Mouse (Mus musculus): ENCODE results near the gene Cpne7. TPM values are rescaled to one million over a fixed set of nuclear protein-coding genes. Genes with fewer than 3 reads are reported as not detected.

Cpne7 gene
- polyA plus RNA-seq, 1 experiment from 2014 or later: 0.73 TPM

- ATAC-seq (ENCODE audit: low read depth): no peak
- WGBS: 54% methylated on average over 6 of the region's 6 CpGs
- H3K4me2 ChIP-seq (ENCODE audit: low read depth, low read length): no peak overlapping the region
- H3K27ac ChIP-seq (ENCODE audit: low read length): peak overlapping the region; percentile 82
- no peaks in the 10 kb centered on the region for H3K27me3 ChIP-seq (ENCODE audit: control insufficient read depth, insufficient read depth, low read depth, low read length)
- no peaks in the 10 kb centered on the region for H3K9me3 ChIP-seq (ENCODE audit: control insufficient read depth, low read length)
- no peak overlapping the region for H3K9ac ChIP-seq (ENCODE audit: low read length)
- no peaks in the 10 kb centered on the region for H3K36me3 ChIP-seq (ENCODE audit: control insufficient read depth, insufficient read depth, low read length)
- no peak overlapping the region for H3K4me3 ChIP-seq (ENCODE audit: low read length)
- peaks cover 13% of the 10 kb centered on the region for H3K4me1 ChIP-seq (replicated peaks; ENCODE audit: control insufficient read depth, insufficient read depth, low read length)
These were observed 28.1 kb downstream of the Cpne7 start for GRCm38 (mm10) chr8:123145279-123145678.

- H3K9ac ChIP-seq (ENCODE audit: low read length): no peak overlapping the region
- peak; percentile 21; the same call in 1 of the 2 replicates for ATAC-seq (ENCODE audit: low read depth)
- H3K4me2 ChIP-seq (ENCODE audit: low read depth, low read length): no peak overlapping the region
- peak overlapping the region; percentile 42 for H3K27ac ChIP-seq (ENCODE audit: low read length)
- H3K4me3 ChIP-seq (ENCODE audit: low read length): no peak overlapping the region
- H3K4me1 ChIP-seq (replicated peaks; ENCODE audit: control insufficient read depth, insufficient read depth, low read length): peaks cover 16% of the 10 kb centered on the region
- WGBS: 42% methylated on average over 7 of the region's 7 CpGs
- no peaks in the 10 kb centered on the region for H3K27me3 ChIP-seq (ENCODE audit: control insufficient read depth, insufficient read depth, low read depth, low read length)
- H3K9me3 ChIP-seq (ENCODE audit: control insufficient read depth, low read length): no peaks in the 10 kb centered on the region
- H3K36me3 ChIP-seq (ENCODE audit: control insufficient read depth, insufficient read depth, low read length): no peaks in the 10 kb centered on the region
These were observed 29.2 kb downstream of the Cpne7 start for GRCm38 (mm10) chr8:123146390-123146789.

- WGBS: 30% methylated on average over 9 of the region's 9 CpGs
- Histone ChIP-seq H3K4me1 (replicated peaks; ENCODE audit: control insufficient read depth, insufficient read depth, low read length) (peaks cover 5% of the 10 kb centered on the region; the same call in 1 of the 2 replicates), H3K4me2 (ENCODE audit: low read depth, low read length) (no peak overlapping the region), H3K27me3 (ENCODE audit: control insufficient read depth, insufficient read depth, low read depth, low read length) (no peaks in the 10 kb centered on the region), H3K36me3 (ENCODE audit: control insufficient read depth, insufficient read depth, low read length) (no peaks in the 10 kb centered on the region), H3K9ac (ENCODE audit: low read length) (no peak overlapping the region), H3K27ac (ENCODE audit: low read length) (peak overlapping the region; percentile 87), H3K9me3 (ENCODE audit: control insufficient read depth, low read length) (no peaks in the 10 kb centered on the region), H3K4me3 (ENCODE audit: low read length) (no peak overlapping the region)
- ATAC-seq (ENCODE audit: low read depth): peak; percentile 72
These were observed 33.6 kb downstream of the Cpne7 start for GRCm38 (mm10) chr8:123150737-123151171.

- Histone ChIP-seq H3K4me3 (ENCODE audit: low read length) (no peak overlapping the region), H3K9ac (ENCODE audit: low read length) (no peak overlapping the region), H3K4me2 (ENCODE audit: low read depth, low read length) (no peak overlapping the region), H3K27me3 (ENCODE audit: control insufficient read depth, insufficient read depth, low read depth, low read length) (no peaks in the 10 kb centered on the region), H3K4me1 (replicated peaks; ENCODE audit: control insufficient read depth, insufficient read depth, low read length) (peaks cover 22% of the 10 kb centered on the region; the same call in 1 of the 2 replicates), H3K27ac (ENCODE audit: low read length) (no peak overlapping the region), H3K36me3 (ENCODE audit: control insufficient read depth, insufficient read depth, low read length) (no peaks in the 10 kb centered on the region), H3K9me3 (ENCODE audit: control insufficient read depth, low read length) (no peaks in the 10 kb centered on the region)
- ATAC-seq (ENCODE audit: low read depth): peak; percentile 59; the same call in 1 of the 2 replicates
- WGBS: 61% methylated on average over 5 of the region's 5 CpGs
These were observed 38.0 kb downstream of the Cpne7 start for GRCm38 (mm10) chr8:123155177-123155576.

GRCm38 (mm10) chr8:123156070-123156773 lies 39.0 kb downstream of the Cpne7 start:
- 66% methylated on average over 9 of the region's 9 CpGs for WGBS
- H3K4me2 ChIP-seq (ENCODE audit: low read depth, low read length): no peak overlapping the region
- peak; percentile 17; the same call in 1 of the 2 replicates for ATAC-seq (ENCODE audit: low read depth)
- peaks cover 17% of the 10 kb centered on the region; the same call in 1 of the 2 replicates for H3K4me1 ChIP-seq (replicated peaks; ENCODE audit: control insufficient read depth, insufficient read depth, low read length)
- H3K9me3 ChIP-seq (ENCODE audit: control insufficient read depth, low read length): no peaks in the 10 kb centered on the region
- H3K27ac ChIP-seq (ENCODE audit: low read length): no peak overlapping the region
- no peaks in the 10 kb centered on the region for H3K27me3 ChIP-seq (ENCODE audit: control insufficient read depth, insufficient read depth, low read depth, low read length)
- H3K36me3 ChIP-seq (ENCODE audit: control insufficient read depth, insufficient read depth, low read length): no peaks in the 10 kb centered on the region
- no peak overlapping the region for H3K4me3 ChIP-seq (ENCODE audit: low read length)
- H3K9ac ChIP-seq (ENCODE audit: low read length): peak overlapping the region; percentile 23

GRCm38 (mm10) chr8:123157888-123158465 lies 40.8 kb downstream of the Cpne7 start, which contains the start of gene Sult5a1:
Gene Sult5a1 (minus strand): TSS chr8:123158315.
- ATAC-seq (ENCODE audit: low read depth): peak; percentile 71
- Histone ChIP-seq H3K9me3 (ENCODE audit: control insufficient read depth, low read length) (no peaks in the 10 kb centered on the region), H3K4me1 (replicated peaks; ENCODE audit: control insufficient read depth, insufficient read depth, low read length) (peaks cover 16% of the 10 kb centered on the region; the same call in 1 of the 2 replicates), H3K4me2 (ENCODE audit: low read depth, low read length) (peak within 1 kb of the TSS; percentile 47), H3K27me3 (ENCODE audit: control insufficient read depth, insufficient read depth, low read depth, low read length) (no peaks in the 10 kb centered on the region), H3K27ac (ENCODE audit: low read length) (no peak within 1 kb of the TSS), H3K36me3 (ENCODE audit: control insufficient read depth, insufficient read depth, low read length) (no peaks in the 10 kb centered on the region), H3K9ac (ENCODE audit: low read length) (peak within 1 kb of the TSS; percentile 50), H3K4me3 (ENCODE audit: low read length) (peak within 1 kb of the TSS; percentile 34)
- WGBS: 17% methylated on average over 13 of the region's 13 CpGs

GRCm38 (mm10) chr8:123181391-123181790 lies 64.2 kb downstream of the Cpne7 start:
- no peak overlapping the region for H3K4me2 ChIP-seq (ENCODE audit: low read depth, low read length)
- peaks cover 12% of the 10 kb centered on the region for H3K4me1 ChIP-seq (replicated peaks; ENCODE audit: control insufficient read depth, insufficient read depth, low read length)
- WGBS: 46% methylated on average over 3 of the region's 3 CpGs
- no peak overlapping the region for H3K27ac ChIP-seq (ENCODE audit: low read length)
- no peaks in the 10 kb centered on the region for H3K36me3 ChIP-seq (ENCODE audit: control insufficient read depth, insufficient read depth, low read length)
- no peak for ATAC-seq (ENCODE audit: low read depth)
- H3K9me3 ChIP-seq (ENCODE audit: control insufficient read depth, low read length): peaks cover 3% of the 10 kb centered on the region; the same call in 1 of the 2 replicates
- no peak overlapping the region for H3K9ac ChIP-seq (ENCODE audit: low read length)
- no peak overlapping the region for H3K4me3 ChIP-seq (ENCODE audit: low read length)
- H3K27me3 ChIP-seq (ENCODE audit: control insufficient read depth, insufficient read depth, low read depth, low read length): no peaks in the 10 kb centered on the region

Small RNA genes within 50 kb of the gene (microRNA-seq; reads per million reads assigned to microRNA genes)
- not detected for gene Mir7079
- not detected for gene Mir7080

Other genes with a start within 250 kb of the Cpne7 start
- gene Ankrd11, start 75.1 kb upstream of the Cpne7 start, polyA plus RNA-seq (2015; fragmentation: Nextera tagmentation; extraction: Ambion mirVana): 23.9 and 25.8 TPM in 2 replicates
- gene Spg7, start 54.4 kb upstream of the Cpne7 start, polyA plus RNA-seq (2015; fragmentation: Nextera tagmentation; extraction: Ambion mirVana): 43.7 and 46.4 TPM in 2 replicates
- gene Rpl13, start 15.0 kb upstream of the Cpne7 start, polyA plus RNA-seq (2015; fragmentation: Nextera tagmentation; extraction: Ambion mirVana): 1,316 and 1,484 TPM in 2 replicates
- 21.2 and 24.7 TPM in 2 replicates for gene Sult5a1, start 40.9 kb downstream of the Cpne7 start, polyA plus RNA-seq (2015; fragmentation: Nextera tagmentation; extraction: Ambion mirVana)
- gene Dpep1, start 68.9 kb downstream of the Cpne7 start, polyA plus RNA-seq (2015; fragmentation: Nextera tagmentation; extraction: Ambion mirVana): 15.4 and 20.9 TPM in 2 replicates
- 138 and 147 TPM in 2 replicates for gene Chmp1a, start 95.4 kb downstream of the Cpne7 start, polyA plus RNA-seq (2015; fragmentation: Nextera tagmentation; extraction: Ambion mirVana)
- gene Spata33, start 95.5 kb downstream of the Cpne7 start, polyA plus RNA-seq (2015; fragmentation: Nextera tagmentation; extraction: Ambion mirVana): 6.7 and 7.1 TPM in 2 replicates
- gene Cdk10, start 107.5 kb downstream of the Cpne7 start, polyA plus RNA-seq (2015; fragmentation: Nextera tagmentation; extraction: Ambion mirVana): 30.0 and 30.1 TPM in 2 replicates
- 5.7 and 5.8 TPM in 2 replicates for gene Spata2l, start 118.9 kb downstream of the Cpne7 start, polyA plus RNA-seq (2015; fragmentation: Nextera tagmentation; extraction: Ambion mirVana)
- 22.0 and 23.1 TPM in 2 replicates for gene Zfp276, start 136.8 kb downstream of the Cpne7 start, polyA plus RNA-seq (2015; fragmentation: Nextera tagmentation; extraction: Ambion mirVana)
- 23.2 and 23.5 TPM in 2 replicates for gene Vps9d1, start 137.0 kb downstream of the Cpne7 start, polyA plus RNA-seq (2015; fragmentation: Nextera tagmentation; extraction: Ambion mirVana)
- gene Fanca, start 201.2 kb downstream of the Cpne7 start, polyA plus RNA-seq (2015; fragmentation: Nextera tagmentation; extraction: Ambion mirVana): 23.4 and 29.4 TPM in 2 replicates
- 0.96 and 1.2 TPM in 2 replicates for gene Spire2, start 215.3 kb downstream of the Cpne7 start, polyA plus RNA-seq (2015; fragmentation: Nextera tagmentation; extraction: Ambion mirVana)